Mouse (Mus musculus): ENCODE data around the gene Ccdc58. TPM values are rescaled to one million over a fixed set of nuclear protein-coding genes. Genes with fewer than 3 reads are reported as not detected.

The Ccdc58 gene
- polyA plus RNA-seq, 1 experiment from 2014 or later, result 80.6 TPM

DNA sequence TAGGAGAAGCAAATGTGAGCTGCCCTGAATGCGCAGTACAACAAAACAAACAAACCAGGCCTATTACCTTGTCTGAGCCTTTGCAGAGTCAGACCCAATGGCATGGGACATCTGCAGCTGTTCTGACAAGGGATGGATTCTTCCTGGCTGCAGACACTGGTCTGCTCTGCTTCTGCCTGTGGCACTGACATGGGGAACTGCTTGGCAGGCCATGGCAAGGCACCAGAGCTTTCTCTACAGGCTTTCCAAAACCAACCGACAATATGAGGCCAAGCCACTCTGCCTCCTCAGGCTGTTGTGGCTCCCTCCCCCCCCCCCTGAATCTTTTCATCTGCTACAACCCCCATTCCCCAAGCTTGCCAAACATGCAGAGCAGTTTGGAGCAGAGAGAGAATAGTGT, 8.2 kb upstream of the Ccdc58 start:
- Histone ChIP-seq H3K4me3 (ENCODE audit: low read depth, low read length) (no peak overlapping the region), H3K4me1 (ENCODE audit: insufficient read depth) (no peaks in the 10 kb centered on the region), H3K36me3 (ENCODE audit: insufficient read depth) (0 out of 2 replicates have a peak, but pooled peaks cover 2% of the 10 kb centered on the region), H3K9me3 (ENCODE audit: low read depth, low read length) (no peaks in the 10 kb centered on the region), H3K4me2 (no peak overlapping the region), H3K27ac (ENCODE audit: low read depth) (no peak overlapping the region), H3K27me3 (ENCODE audit: insufficient read depth, low read length) (no peaks in the 10 kb centered on the region), H3K9ac (no peak overlapping the region)
- DNase-seq (no peak), ATAC-seq (ENCODE audit: insufficient read depth) (no peak)
- no peak for TF ChIP-seq CTCF (IDR thresholded peaks at IDR 0.05; ENCODE audit: low read depth)
- WGBS, result 65% methylated on average over 2 of the region's 2 CpGs

DNA sequence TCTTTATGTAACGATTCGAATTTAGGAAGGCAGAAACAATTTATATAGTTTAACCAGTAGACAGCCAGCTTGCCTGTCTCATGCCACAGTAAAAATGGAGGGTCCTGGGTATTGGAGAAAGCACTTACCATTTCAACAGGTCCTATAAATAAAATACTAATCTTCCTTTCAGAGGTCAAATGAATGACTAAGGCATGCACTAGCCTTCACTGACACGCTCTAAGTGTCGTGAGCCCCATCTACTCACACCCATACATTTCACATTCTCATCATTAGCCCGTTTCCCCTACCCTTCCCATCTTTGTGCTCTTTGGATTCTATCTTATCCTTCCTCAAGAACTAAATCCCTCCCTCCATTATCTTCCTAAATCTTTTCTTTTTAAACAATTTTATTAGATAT, 6.6 kb upstream of the Ccdc58 start:
- Histone ChIP-seq H3K4me1 (ENCODE audit: insufficient read depth) (0 out of 2 replicates have a peak, but pooled peaks cover 2% of the 10 kb centered on the region), H3K4me2 (no peak overlapping the region), H3K27ac (ENCODE audit: low read depth) (no peak overlapping the region), H3K9me3 (ENCODE audit: low read depth, low read length) (no peaks in the 10 kb centered on the region), H3K9ac (no peak overlapping the region), H3K36me3 (ENCODE audit: insufficient read depth) (0 out of 2 replicates have a peak, but pooled peaks cover 2% of the 10 kb centered on the region), H3K4me3 (ENCODE audit: low read depth, low read length) (no peak overlapping the region), H3K27me3 (ENCODE audit: insufficient read depth, low read length) (no peaks in the 10 kb centered on the region)
- DNase-seq (no peak), ATAC-seq (ENCODE audit: insufficient read depth) (no peak)
- 70% methylated on average over 5 of the region's 5 CpGs for WGBS
- no peak for TF ChIP-seq CTCF (IDR thresholded peaks at IDR 0.05; ENCODE audit: low read depth)

GRCm38 (mm10) chr16:36067694-36068093, 3.8 kb upstream of the Ccdc58 start:
- no peaks in the 10 kb centered on the region for H3K9me3 ChIP-seq (ENCODE audit: low read depth, low read length)
- no peak overlapping the region for H3K4me3 ChIP-seq (ENCODE audit: low read depth, low read length)
- H3K4me1 ChIP-seq (ENCODE audit: insufficient read depth), result 0 out of 2 replicates have a peak, but pooled peaks cover 5% of the 10 kb centered on the region
- H3K36me3 ChIP-seq (ENCODE audit: insufficient read depth), result 0 out of 2 replicates have a peak, but pooled peaks cover 2% of the 10 kb centered on the region
- no peak for TF ChIP-seq CTCF (IDR thresholded peaks at IDR 0.05; ENCODE audit: low read depth)
- DNase-seq, result no peak
- H3K27ac ChIP-seq (ENCODE audit: low read depth), result no peak overlapping the region
- no peak for ATAC-seq (ENCODE audit: insufficient read depth)
- 64% methylated on average over 2 of the region's 2 CpGs for WGBS
- no peak overlapping the region for H3K4me2 ChIP-seq
- no peak overlapping the region for H3K9ac ChIP-seq
- no peaks in the 10 kb centered on the region for H3K27me3 ChIP-seq (ENCODE audit: insufficient read depth, low read length)

DNA sequence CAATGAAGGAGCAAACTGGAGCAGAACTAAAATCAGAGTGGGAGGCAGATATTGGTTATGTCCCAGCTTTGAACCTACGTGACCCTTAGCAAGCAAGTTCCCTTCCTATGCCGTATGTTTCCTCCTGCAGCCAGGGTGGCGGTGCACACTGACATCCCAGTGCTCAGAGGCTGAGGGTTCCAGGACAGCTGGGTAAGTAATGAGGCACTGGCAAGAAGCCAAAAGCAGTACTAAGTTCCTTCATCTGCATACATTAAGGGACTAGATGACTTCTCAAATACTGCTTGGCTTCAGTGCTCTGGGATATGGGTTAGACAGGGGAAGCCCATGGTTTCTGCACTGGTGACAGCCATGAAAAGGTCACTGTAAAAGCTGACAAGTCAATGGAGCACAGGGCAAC, 3.1 kb upstream of the Ccdc58 start:
- Histone ChIP-seq H3K27me3 (ENCODE audit: insufficient read depth, low read length) (no peaks in the 10 kb centered on the region), H3K36me3 (ENCODE audit: insufficient read depth) (0 out of 2 replicates have a peak, but pooled peaks cover 2% of the 10 kb centered on the region), H3K4me3 (ENCODE audit: low read depth, low read length) (no peak overlapping the region), H3K9me3 (ENCODE audit: low read depth, low read length) (no peaks in the 10 kb centered on the region), H3K4me2 (no peak overlapping the region), H3K9ac (no peak overlapping the region), H3K4me1 (ENCODE audit: insufficient read depth) (0 out of 2 replicates have a peak, but pooled peaks cover 5% of the 10 kb centered on the region), H3K27ac (ENCODE audit: low read depth) (no peak overlapping the region)
- DNase-seq (peak; percentile 45), ATAC-seq (ENCODE audit: insufficient read depth) (no peak)
- 46% methylated on average over 3 of the region's 3 CpGs for WGBS
- no peak for TF ChIP-seq CTCF (IDR thresholded peaks at IDR 0.05; ENCODE audit: low read depth)

- 0 out of 2 replicates have a peak, but pooled peaks cover 6% of the 10 kb centered on the region for H3K36me3 ChIP-seq (ENCODE audit: insufficient read depth)
- TF ChIP-seq CTCF (IDR thresholded peaks at IDR 0.05; ENCODE audit: low read depth), result peak; percentile 22; the same call in 1 of the 2 replicates
- no peaks in the 10 kb centered on the region for H3K9me3 ChIP-seq (ENCODE audit: low read depth, low read length)
- peak overlapping the region; percentile 74 for H3K4me3 ChIP-seq (ENCODE audit: low read depth, low read length)
- 24% methylated on average over 9 of the region's 9 CpGs for WGBS
- 0 out of 2 replicates have a peak, but pooled peaks cover 5% of the 10 kb centered on the region for H3K4me1 ChIP-seq (ENCODE audit: insufficient read depth)
- peak overlapping the region; percentile 15; the same call in 1 of the 2 replicates for H3K27ac ChIP-seq (ENCODE audit: low read depth)
- H3K4me2 ChIP-seq, result peak overlapping the region; percentile 71
- DNase-seq, result peak; percentile 61
- ATAC-seq (ENCODE audit: insufficient read depth), result no peak
- H3K9ac ChIP-seq, result peak overlapping the region; percentile 83
- H3K27me3 ChIP-seq (ENCODE audit: insufficient read depth, low read length), result no peaks in the 10 kb centered on the region
Measured at GRCm38 (mm10) chr16:36069819-36070575, 1.5 kb upstream of the Ccdc58 start.

DNA sequence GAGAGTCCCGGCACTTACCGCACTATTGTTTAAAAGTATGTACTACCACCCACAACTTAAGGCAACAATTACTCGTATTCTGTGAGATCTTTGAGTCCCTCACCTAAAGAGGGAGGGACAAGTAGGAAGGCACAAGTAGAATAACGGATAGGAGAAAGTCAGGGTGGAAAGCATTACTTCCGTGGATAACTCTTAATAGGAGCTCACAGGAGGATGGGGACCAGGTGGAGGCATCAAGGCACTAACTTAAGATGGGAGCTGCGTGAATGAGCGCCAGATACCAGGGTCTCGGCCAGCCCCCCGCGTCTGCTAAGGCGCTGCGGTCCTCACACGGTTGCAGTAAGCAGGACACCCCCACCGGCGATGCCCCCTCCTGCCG, 425 bp upstream of the Ccdc58 start:
- DNase-seq (no peak), ATAC-seq (ENCODE audit: insufficient read depth) (no peak)
- no peak for TF ChIP-seq CTCF (IDR thresholded peaks at IDR 0.05; ENCODE audit: low read depth)
- 0 out of 2 replicates have a peak, but pooled peaks cover 9% of the 10 kb centered on the region for H3K36me3 ChIP-seq (ENCODE audit: insufficient read depth)
- no peaks in the 10 kb centered on the region for H3K27me3 ChIP-seq (ENCODE audit: insufficient read depth, low read length)
- peak overlapping the region; percentile 83 for H3K9ac ChIP-seq
- 0% methylated on average over 16 of the region's 16 CpGs for WGBS
- H3K4me1 ChIP-seq (ENCODE audit: insufficient read depth), result 0 out of 2 replicates have a peak, but pooled peaks cover 5% of the 10 kb centered on the region
- no peaks in the 10 kb centered on the region for H3K9me3 ChIP-seq (ENCODE audit: low read depth, low read length)
- peak overlapping the region; percentile 99 for H3K27ac ChIP-seq (ENCODE audit: low read depth)
- peak overlapping the region; percentile 74 for H3K4me3 ChIP-seq (ENCODE audit: low read depth, low read length)
- H3K4me2 ChIP-seq, result peak overlapping the region; percentile 71

DNA sequence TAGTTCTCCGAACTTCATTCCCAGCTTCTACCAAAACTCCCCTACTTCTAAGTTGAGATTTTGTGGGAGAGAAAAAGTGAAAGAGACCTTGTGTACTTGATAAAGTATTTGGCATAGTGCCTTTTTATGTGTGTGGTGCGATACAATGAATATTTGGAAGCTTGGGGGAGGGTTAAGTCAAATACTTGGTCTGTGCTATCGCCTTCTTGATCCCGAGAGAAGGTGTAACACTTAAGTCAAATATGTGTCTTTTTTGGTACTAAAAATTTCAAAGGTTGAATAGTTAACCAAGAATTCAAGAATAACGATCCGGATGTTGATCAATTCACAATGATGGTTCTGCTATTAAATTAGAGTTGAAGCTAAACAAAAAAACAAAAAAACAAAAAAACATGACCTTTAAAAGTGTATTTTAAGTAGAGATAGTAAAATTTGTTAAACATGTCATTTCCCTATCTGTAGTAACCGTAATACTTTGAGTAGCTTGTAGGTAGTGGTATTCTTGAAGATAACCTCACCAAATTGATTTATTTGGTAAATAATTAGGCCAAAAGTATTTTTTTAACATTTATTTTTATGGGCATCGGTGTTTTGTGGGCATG, 1.0 kb downstream of the Ccdc58 start:
- peak overlapping the region; percentile 99 for H3K27ac ChIP-seq (ENCODE audit: low read depth)
- H3K4me2 ChIP-seq, result peak overlapping the region; percentile 71
- peak overlapping the region; percentile 74 for H3K4me3 ChIP-seq (ENCODE audit: low read depth, low read length)
- DNase-seq (no peak), ATAC-seq (ENCODE audit: insufficient read depth) (no peak)
- H3K9ac ChIP-seq, result peak overlapping the region; percentile 83
- 0 out of 2 replicates have a peak, but pooled peaks cover 5% of the 10 kb centered on the region for H3K4me1 ChIP-seq (ENCODE audit: insufficient read depth)
- H3K36me3 ChIP-seq (ENCODE audit: insufficient read depth), result 0 out of 2 replicates have a peak, but pooled peaks cover 6% of the 10 kb centered on the region
- whole genome bisulfite sequencing, result 24% methylated on average over 8 of the region's 8 CpGs
- H3K9me3 ChIP-seq (ENCODE audit: low read depth, low read length), result no peaks in the 10 kb centered on the region
- H3K27me3 ChIP-seq (ENCODE audit: insufficient read depth, low read length), result no peaks in the 10 kb centered on the region
- no peak for TF ChIP-seq CTCF (IDR thresholded peaks at IDR 0.05; ENCODE audit: low read depth)
